Mouse (Mus musculus) kidney, embryonic 15.5 days (tissue): ENCODE results near the gene Cdca3. TPM values are rescaled to one million over a fixed set of nuclear protein-coding genes. Genes with fewer than 3 reads are reported as not detected.
A peak's percentile ranks its signal among the peaks of the same experiment; 100 is the strongest.

ENCODE experiments used
- ATAC-seq: fragments of 200-750 bp; cut with Nextera tagmentation; replicated peaks from 2 replicates; pipeline ENCODE4 v1.8.0; 2017; ENCODE audit warnings: moderate TSS enrichment; ENCODE audit not compliant: low FRiP score
- H3K27ac ChIP-seq: fragments of 300-500 bp; sonication (generic); 2 replicates; pipeline ENCODE4 v1.5.1; 2015; ENCODE audit warnings: mild to moderate bottlenecking, inconsistent platforms
- H3K27me3 ChIP-seq: fragments of 300-500 bp; sonication (generic); 2 replicates; pipeline ENCODE4 v1.6.1; 2015; ENCODE audit warnings: inconsistent platforms
- H3K36me3 ChIP-seq: fragments of 300-500 bp; sonication (generic); 2 replicates; pipeline ENCODE4 v1.6.1; 2015; ENCODE audit warnings: inconsistent platforms
- H3K4me1 ChIP-seq: fragments of 300-500 bp; sonication (generic); 2 replicates; pipeline ENCODE4 v1.6.1; 2015; ENCODE audit warnings: inconsistent platforms
- H3K4me2 ChIP-seq: fragments of 300-500 bp; sonication (generic); 2 replicates; pipeline ENCODE4 v1.6.1; 2015; ENCODE audit warnings: moderate library complexity, mild to moderate bottlenecking, inconsistent platforms
- H3K4me3 ChIP-seq: fragments of 300-500 bp; sonication (generic); replicated peaks from 2 replicates; pipeline ENCODE4 v1.5.1; 2015; ENCODE audit warnings: mild to moderate bottlenecking, inconsistent platforms
- H3K9ac ChIP-seq: fragments of 300-500 bp; sonication (generic); 2 replicates; pipeline ENCODE4 v1.6.1; 2015; ENCODE audit warnings: mild to moderate bottlenecking, inconsistent platforms
- H3K9me3 ChIP-seq: fragments of 300-500 bp; sonication (generic); replicated peaks from 2 replicates; pipeline ENCODE4 v1.6.1; 2016; ENCODE audit warnings: inconsistent platforms
- WGBS: fragments of 180-500 bp; shearing (Covaris S2); methylation state at CpG from one replicate; pipeline ENCODE4 v1.1.7; 2015; ENCODE audit warnings: mixed read lengths; 5-methylcytosine and 5-hydroxymethylcytosine counted together
- polyA plus RNA-seq: library from polyadenylated mRNA; unstranded; fragments of >200 nt; fragmentation: Nextera tagmentation; extraction: Ambion mirVana; gene quantifications from 2 replicates; pipeline ENCODE4 v1.2.1, GENCODE M21; 2015

Gene Cdca3
- polyA plus RNA-seq, 1 experiment from 2014 or later: 185 TPM

- Histone ChIP-seq H3K27ac (no peak overlapping the region), H3K9me3 (no peaks in the 10 kb centered on the region), H3K27me3 (peaks cover 26% of the 10 kb centered on the region), H3K4me1 (peaks cover 66% of the 10 kb centered on the region), H3K4me2 (no peak overlapping the region), H3K9ac (no peak overlapping the region), H3K36me3 (no peaks in the 10 kb centered on the region), H3K4me3 (no peak overlapping the region)
- WGBS: 83% methylated on average over 19 of the region's 19 CpGs
- ATAC-seq: no peak
These were observed 31.9 kb downstream of the Cdca3 start for GRCm38 (mm10) chr6:124861266-124861665.

GRCm38 (mm10) chr6:124861802-124862201, 32.5 kb downstream of the Cdca3 start:
- ATAC-seq: no peak
- peaks cover 28% of the 10 kb centered on the region for H3K27me3 ChIP-seq
- H3K36me3 ChIP-seq: no peaks in the 10 kb centered on the region
- H3K9me3 ChIP-seq: no peaks in the 10 kb centered on the region
- H3K4me1 ChIP-seq: peaks cover 62% of the 10 kb centered on the region
- WGBS: 17% methylated on average over 3 of the region's 3 CpGs
- H3K4me2 ChIP-seq: no peak overlapping the region
- H3K27ac ChIP-seq: no peak overlapping the region
- H3K9ac ChIP-seq: no peak overlapping the region
- H3K4me3 ChIP-seq: no peak overlapping the region

- no peaks in the 10 kb centered on the region for H3K9me3 ChIP-seq
- no peaks in the 10 kb centered on the region for H3K36me3 ChIP-seq
- H3K9ac ChIP-seq: peak overlapping the region; percentile 64
- peak overlapping the region; percentile 55 for H3K4me3 ChIP-seq
- H3K4me2 ChIP-seq: peak overlapping the region; percentile 97
- ATAC-seq: no peak
- 10% methylated on average over 8 of the region's 8 CpGs for WGBS
- no peak overlapping the region for H3K27ac ChIP-seq
- H3K27me3 ChIP-seq: peaks cover 30% of the 10 kb centered on the region
- peaks cover 59% of the 10 kb centered on the region for H3K4me1 ChIP-seq
These were observed 33.2 kb downstream of the Cdca3 start for GRCm38 (mm10) chr6:124862406-124863124.

- no peak overlapping the region for H3K27ac ChIP-seq
- no peaks in the 10 kb centered on the region for H3K36me3 ChIP-seq
- peak overlapping the region; percentile 55 for H3K4me3 ChIP-seq
- H3K27me3 ChIP-seq: peaks cover 30% of the 10 kb centered on the region
- H3K9ac ChIP-seq: peak overlapping the region; percentile 64
- no peaks in the 10 kb centered on the region for H3K9me3 ChIP-seq
- under 1% methylated on average over 16 of the region's 16 CpGs for WGBS
- H3K4me2 ChIP-seq: peak overlapping the region; percentile 97
- peaks cover 52% of the 10 kb centered on the region for H3K4me1 ChIP-seq
- ATAC-seq: peak; percentile 30
These were observed 33.8 kb downstream of the Cdca3 start for GRCm38 (mm10) chr6:124863125-124863657.

GRCm38 (mm10) chr6:124863658-124864298, 34.4 kb downstream of the Cdca3 start, which contains the start of gene Gpr162:
Gene Gpr162 (minus strand): TSS chr6:124863983.
- peaks cover 47% of the 10 kb centered on the region for H3K4me1 ChIP-seq
- H3K9ac ChIP-seq: peak within 1 kb of the TSS; percentile 64
- peak within 1 kb of the TSS; percentile 55 for H3K4me3 ChIP-seq
- no peaks in the 10 kb centered on the region for H3K9me3 ChIP-seq
- peak; percentile 67 for ATAC-seq
- WGBS: under 1% methylated on average over 37 of the region's 43 CpGs
- H3K27ac ChIP-seq: no peak within 1 kb of the TSS
- no peaks in the 10 kb centered on the region for H3K36me3 ChIP-seq
- peaks cover 26% of the 10 kb centered on the region for H3K27me3 ChIP-seq
- H3K4me2 ChIP-seq: peak within 1 kb of the TSS; percentile 97

- Histone ChIP-seq H3K27me3 (peaks cover 18% of the 10 kb centered on the region), H3K9ac (no peak overlapping the region), H3K27ac (no peak overlapping the region), H3K36me3 (no peaks in the 10 kb centered on the region), H3K4me3 (no peak overlapping the region), H3K4me2 (no peak overlapping the region), H3K9me3 (no peaks in the 10 kb centered on the region), H3K4me1 (peaks cover 34% of the 10 kb centered on the region)
- 55% methylated on average over 18 of the region's 18 CpGs for WGBS
- no peak for ATAC-seq
These were observed 36.5 kb downstream of the Cdca3 start for GRCm38 (mm10) chr6:124865766-124866362.

- H3K4me2 ChIP-seq: no peak overlapping the region
- H3K27ac ChIP-seq: no peak overlapping the region
- peaks cover 28% of the 10 kb centered on the region for H3K4me1 ChIP-seq
- no peak overlapping the region for H3K9ac ChIP-seq
- 57% methylated on average over 6 of the region's 7 CpGs for WGBS
- peaks cover 18% of the 10 kb centered on the region for H3K27me3 ChIP-seq
- no peaks in the 10 kb centered on the region for H3K36me3 ChIP-seq
- no peak for ATAC-seq
- H3K4me3 ChIP-seq: no peak overlapping the region
- H3K9me3 ChIP-seq: no peaks in the 10 kb centered on the region
These were observed 37.2 kb downstream of the Cdca3 start for GRCm38 (mm10) chr6:124866560-124866959.

- no peak for ATAC-seq
- H3K4me1 ChIP-seq: no peaks in the 10 kb centered on the region
- 25% methylated on average over 3 of the region's 3 CpGs for WGBS
- H3K27ac ChIP-seq: no peak overlapping the region
- H3K36me3 ChIP-seq: no peaks in the 10 kb centered on the region
- H3K9me3 ChIP-seq: no peaks in the 10 kb centered on the region
- no peaks in the 10 kb centered on the region for H3K27me3 ChIP-seq
- H3K9ac ChIP-seq: no peak overlapping the region
- H3K4me2 ChIP-seq: no peak overlapping the region
- H3K4me3 ChIP-seq: no peak overlapping the region
These were observed 45.0 kb downstream of the Cdca3 start for GRCm38 (mm10) chr6:124874348-124874747.

GRCm38 (mm10) chr6:124879390-124879789, 50.0 kb downstream of the Cdca3 start:
- H3K27ac ChIP-seq: no peak overlapping the region
- WGBS: 44% methylated on average over 6 of the region's 6 CpGs

GRCm38 (mm10) chr6:124881821-124882220, 52.5 kb downstream of the Cdca3 start:
- Histone ChIP-seq H3K36me3 (no peaks in the 10 kb centered on the region), H3K27me3 (no peaks in the 10 kb centered on the region)
- WGBS: 92% methylated on average over 9 of the region's 9 CpGs

More at GRCm38 (mm10) chr6:124879390-124879789, 50.0 kb downstream of the Cdca3 start:
- Histone ChIP-seq H3K9me3 (no peaks in the 10 kb centered on the region), H3K9ac (no peak overlapping the region), H3K4me3 (no peak overlapping the region), H3K36me3 (no peaks in the 10 kb centered on the region), H3K4me2 (no peak overlapping the region), H3K27me3 (no peaks in the 10 kb centered on the region), H3K4me1 (no peaks in the 10 kb centered on the region)
- ATAC-seq: no peak

More at GRCm38 (mm10) chr6:124881821-124882220, 52.5 kb downstream of the Cdca3 start:
- H3K9ac ChIP-seq: no peak overlapping the region
- no peaks in the 10 kb centered on the region for H3K4me1 ChIP-seq
- no peaks in the 10 kb centered on the region for H3K9me3 ChIP-seq
- H3K4me2 ChIP-seq: no peak overlapping the region
- H3K27ac ChIP-seq: no peak overlapping the region
- no peak for ATAC-seq
- no peak overlapping the region for H3K4me3 ChIP-seq
